Mouse (Mus musculus) T-cell, adult 2 months (primary cell): ENCODE data around the gene Sphk1.

Experiments
- DNase-seq: peaks from one replicate; pipeline ENCODE4 v3.0.0; 2022; ENCODE audit warnings: low spot score

Gene Sphk1

GRCm38 (mm10) chr11:116508689-116509088, 22.0 kb upstream of the Sphk1 start:
- no peak for DNase-seq

GRCm38 (mm10) chr11:116511301-116511868, 19.3 kb upstream of the Sphk1 start:
- no peak for DNase-seq

GRCm38 (mm10) chr11:116512154-116512553, 18.6 kb upstream of the Sphk1 start:
- DNase-seq = no peak

- no peak for DNase-seq
These were observed 17.7 kb upstream of the Sphk1 start for GRCm38 (mm10) chr11:116512987-116513386.

- no peak for DNase-seq
These were observed 17.1 kb upstream of the Sphk1 start for GRCm38 (mm10) chr11:116513531-116514038.

- DNase-seq = no peak
These were observed 15.2 kb upstream of the Sphk1 start for GRCm38 (mm10) chr11:116515330-116516020.

GRCm38 (mm10) chr11:116518482-116518881, 12.2 kb upstream of the Sphk1 start:
- no peak for DNase-seq

GRCm38 (mm10) chr11:116521143-116521542, 9.6 kb upstream of the Sphk1 start:
- no peak for DNase-seq

GRCm38 (mm10) chr11:116522046-116522445, 8.7 kb upstream of the Sphk1 start:
- DNase-seq = no peak

GRCm38 (mm10) chr11:116522886-116523698, 7.6 kb upstream of the Sphk1 start:
- no peak for DNase-seq

- no peak for DNase-seq
These were observed 7.0 kb upstream of the Sphk1 start for GRCm38 (mm10) chr11:116523699-116524189.

- DNase-seq = no peak
These were observed 1.9 kb upstream of the Sphk1 start for GRCm38 (mm10) chr11:116528636-116529320.

GRCm38 (mm10) chr11:116531371-116532191, 856 bp downstream of the Sphk1 start:
- no peak for DNase-seq

- DNase-seq = no peak
These were observed 1.6 kb downstream of the Sphk1 start for GRCm38 (mm10) chr11:116532262-116532809.

- peak; percentile 24 for DNase-seq
These were observed 2.1 kb downstream of the Sphk1 start for GRCm38 (mm10) chr11:116532810-116533338.

GRCm38 (mm10) chr11:116533341-116534153, 2.8 kb downstream of the Sphk1 start:
- no peak for DNase-seq

- DNase-seq = peak; percentile 21
These were observed 3.6 kb downstream of the Sphk1 start for GRCm38 (mm10) chr11:116534154-116534865.

- no peak for DNase-seq
These were observed 6.0 kb downstream of the Sphk1 start for GRCm38 (mm10) chr11:116536685-116537084.

GRCm38 (mm10) chr11:116537388-116537787, 6.7 kb downstream of the Sphk1 start:
- DNase-seq = no peak
